Mouse (Mus musculus): ENCODE data around the gene Gjc2. TPM values are rescaled to one million over a fixed set of nuclear protein-coding genes. Genes with fewer than 3 reads are reported as not detected.
A peak's percentile ranks its signal among the peaks of the same experiment; 100 is the strongest.
"Not testable (repeated sequence)": the region's sequence is repeated elsewhere in the genome, so short reads cannot be mapped to it uniquely, and the experiment has no call there.

Gene Gjc2
- total RNA-seq (2021), result under 1 TPM; 0.23 to 0.33 TPM
- long read RNA-seq, experiment 1, result 0 reads
- long read RNA-seq, experiment 2, result 0 reads

GRCm38 (mm10) chr11:59182864-59183331 is at the start of gene Gjc2:
Gene Gjc2 (minus strand): TSS chr11:59183213.
- peak; percentile 60 for DNase-seq (ENCODE audit: low spot score)

- no peak for DNase-seq (ENCODE audit: low spot score)
Measured at GRCm38 (mm10) chr11:59232797-59233196, 49.8 kb upstream of the Gjc2 start.

- peak; percentile 60 for DNase-seq (ENCODE audit: low spot score)
Measured at GRCm38 (mm10) chr11:59230144-59230760, 47.2 kb upstream of the Gjc2 start.

- DNase-seq (ENCODE audit: low spot score), result peak; percentile 96
Measured at GRCm38 (mm10) chr11:59228122-59228953, 45.3 kb upstream of the Gjc2 start, which contains the start of gene Arf1. Gene Arf1 (minus strand): TSS chr11:59228270.

GRCm38 (mm10) chr11:59227604-59228121 is 44.6 kb upstream of the Gjc2 start:
- DNase-seq (ENCODE audit: low spot score), result peak; percentile 36

GRCm38 (mm10) chr11:59226787-59227603 is 44.0 kb upstream of the Gjc2 start:
- DNase-seq (ENCODE audit: low spot score), result no peak

- no peak for DNase-seq (ENCODE audit: low spot score)
Measured at GRCm38 (mm10) chr11:59226251-59226650, 43.2 kb upstream of the Gjc2 start.

- no peak for DNase-seq (ENCODE audit: low spot score)
Measured at GRCm38 (mm10) chr11:59225167-59225566, 42.2 kb upstream of the Gjc2 start.

GRCm38 (mm10) chr11:59224470-59224869 is 41.5 kb upstream of the Gjc2 start:
- no peak for DNase-seq (ENCODE audit: low spot score)

GRCm38 (mm10) chr11:59224025-59224424 is 41.0 kb upstream of the Gjc2 start:
- DNase-seq (ENCODE audit: low spot score), result no peak

- DNase-seq (ENCODE audit: low spot score), result no peak
Measured at GRCm38 (mm10) chr11:59222306-59222705, 39.3 kb upstream of the Gjc2 start.

GRCm38 (mm10) chr11:59221604-59222003 is 38.6 kb upstream of the Gjc2 start:
- no peak for DNase-seq (ENCODE audit: low spot score)

- DNase-seq (ENCODE audit: low spot score), result no peak
Measured at GRCm38 (mm10) chr11:59219064-59219463, 36.1 kb upstream of the Gjc2 start.

- no peak for DNase-seq (ENCODE audit: low spot score)
Measured at GRCm38 (mm10) chr11:59218389-59218998, 35.5 kb upstream of the Gjc2 start.

GRCm38 (mm10) chr11:59216955-59217354 is 33.9 kb upstream of the Gjc2 start:
- no peak for DNase-seq (ENCODE audit: low spot score)

- DNase-seq (ENCODE audit: low spot score), result no peak
Measured at GRCm38 (mm10) chr11:59212892-59213494, 30.0 kb upstream of the Gjc2 start.

GRCm38 (mm10) chr11:59212320-59212719 is 29.3 kb upstream of the Gjc2 start:
- DNase-seq (ENCODE audit: low spot score), result not testable (repeated sequence)

- not testable (repeated sequence) for DNase-seq (ENCODE audit: low spot score)
Measured at GRCm38 (mm10) chr11:59211561-59211960, 28.5 kb upstream of the Gjc2 start.

GRCm38 (mm10) chr11:59210020-59210419 is 27.0 kb upstream of the Gjc2 start:
- no peak for DNase-seq (ENCODE audit: low spot score)

GRCm38 (mm10) chr11:59209580-59209979 is 26.6 kb upstream of the Gjc2 start:
- DNase-seq (ENCODE audit: low spot score), result no peak
